In genomic region chr6:49142428-49142827, GRCm38 (mm10) we compare ENCODE assay signal across 9 mouse cellular contexts.
A peak's percentile ranks its signal among the peaks of the same experiment; 100 is the strongest.
DNase-seq lines count a peak whose midpoint lies in the region; ATAC-seq lines count a peak whose summit lies in the region.
"Had no signal": no experiment of that assay in that cellular context is flagged by ENCODE, and none has a peak within 500 bp of the region (broad histone marks: within the 10 kb centered on the region; RNA-seq: fewer than 3 reads in every experiment).

No protein-coding gene starts in this region.

- H3K4me1 ChIP-seq in hindbrain, embryonic 12.5 days, result peaks cover 8% of the 10 kb centered on the region; the same call in 1 of the 2 replicates
- H3K4me1 ChIP-seq: limb, embryonic 12.5 days had no signal

- no peak overlapping the region for H3K4me2 ChIP-seq in hindbrain, embryonic 12.5 days (replicated peaks)
- H3K4me2 ChIP-seq: limb, embryonic 12.5 days had no signal

- no peak overlapping the region for H3K9ac ChIP-seq in hindbrain, embryonic 12.5 days
- H3K9ac ChIP-seq: limb, embryonic 12.5 days had no signal

- DNase-seq in embryo, embryonic 11 days, result peak; percentile 22
- DNase-seq in embryo, embryonic 9.5 days (ENCODE audit: extremely low spot score), result no peak
- peak; percentile 28 to 30 for DNase-seq in right cerebral cortex, postnatal 10 days (ENCODE audit: low spot score in 2 of 2)
- DNase-seq in right cerebral cortex, adult 2 months (ENCODE audit: low spot score in 2 of 2), result no peak
- DNase-seq in cerebellum, adult 9-11 months, result peak; percentile 4
- peak; percentile 64 for DNase-seq in lung, postnatal 10 days
- no peak for DNase-seq in right cerebral cortex, postnatal 25 days

- 90% methylated on average over 9 of the region's 9 CpGs for WGBS in hindbrain, embryonic 12.5 days

- no peak for ATAC-seq in hindbrain, embryonic 12.5 days (ENCODE audit: low FRiP score)

- no peak overlapping the region for H3K27ac ChIP-seq in hindbrain, embryonic 12.5 days
- H3K27ac ChIP-seq: limb, embryonic 12.5 days had no signal

- H3K36me3 ChIP-seq in hindbrain, embryonic 12.5 days, result peaks cover 5% of the 10 kb centered on the region; the same call in 1 of the 2 replicates

- no peaks in the 10 kb centered on the region for H3K9me3 ChIP-seq in hindbrain, embryonic 12.5 days (replicated peaks)
- H3K9me3 ChIP-seq: limb, embryonic 12.5 days had no signal

- H3K27me3 ChIP-seq in hindbrain, embryonic 12.5 days, result no peaks in the 10 kb centered on the region
- H3K27me3 ChIP-seq: limb, embryonic 12.5 days had no signal

- H3K4me3 ChIP-seq in hindbrain, embryonic 12.5 days, result no peak overlapping the region
- H3K4me3 ChIP-seq: limb, embryonic 12.5 days had no signal

Comparison
In these comparisons a context has a peak if more than half of its experiments do, and no peak if none do; other contexts are left out.
1. DNase-seq: peak in embryo, embryonic 11 days (single experiment), right cerebral cortex, postnatal 10 days (2 of 2), cerebellum, adult 9-11 months (single experiment) and lung, postnatal 10 days (single experiment); none in embryo, embryonic 9.5 days (single experiment), right cerebral cortex, adult 2 months (0 of 2) and right cerebral cortex, postnatal 25 days (single experiment).